Mouse (Mus musculus) layer of hippocampus, adult 11-12 months (tissue): ENCODE data around the gene Golt1b.

Source experiments
- DNase-seq: peaks from one replicate; pipeline ENCODE4 v3.0.0; 2022; ENCODE audit warnings: low spot score

Gene Golt1b

DNA sequence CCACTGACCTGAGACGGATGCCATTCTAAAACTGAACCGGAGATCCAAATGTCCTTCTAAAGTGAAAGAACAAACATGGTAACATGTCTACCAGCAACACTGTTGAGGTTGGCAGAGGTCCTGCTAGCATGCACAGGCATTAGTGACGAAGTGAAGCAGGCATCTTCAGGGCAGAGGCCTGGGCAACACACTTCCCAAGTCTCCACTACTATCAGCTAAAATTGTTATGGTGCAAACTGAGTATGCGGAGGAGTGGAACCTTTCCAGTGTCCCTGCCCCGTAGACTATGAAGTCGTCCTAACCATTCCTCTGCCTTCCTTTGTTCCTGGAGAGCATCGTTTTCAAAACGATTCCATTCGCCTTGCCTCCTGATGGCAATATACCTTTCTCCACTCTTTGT, 2.5 kb upstream of the Golt1b start:
- DNase-seq, result no peak

DNA sequence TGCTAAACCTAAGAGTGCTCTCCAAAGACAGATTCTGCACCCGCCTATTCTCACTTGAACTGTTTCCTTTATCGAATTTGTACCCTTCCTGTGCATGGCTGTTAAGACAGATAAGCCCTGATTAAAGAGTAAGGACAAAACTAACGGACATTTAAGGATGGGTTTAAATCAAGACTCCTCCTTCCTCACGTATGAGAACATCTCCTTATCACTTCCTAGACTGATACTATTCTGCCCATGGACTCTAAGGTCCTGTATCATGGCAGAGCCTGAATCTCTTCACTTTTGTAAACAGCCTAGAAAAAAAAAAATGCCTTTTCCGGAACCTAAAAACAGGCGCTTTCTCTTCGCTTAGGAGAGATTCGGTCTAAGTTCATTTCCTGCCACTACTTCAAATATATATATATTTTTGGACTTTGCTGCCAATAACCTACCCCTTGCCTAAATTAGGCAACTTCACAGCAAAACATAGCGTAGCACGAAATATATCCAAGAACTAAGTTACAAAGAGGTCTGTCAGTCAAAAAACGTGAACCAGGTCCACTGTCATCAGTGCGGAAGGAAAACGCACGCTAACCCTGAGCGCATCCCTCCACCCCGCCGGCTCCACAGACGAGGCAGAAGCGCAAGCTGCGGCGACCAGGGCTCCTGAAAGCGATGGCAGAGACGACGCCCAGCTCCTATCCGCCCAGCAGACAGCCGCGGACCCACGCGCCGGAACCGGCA, 573 bp upstream of the Golt1b start:
- DNase-seq, result no peak

DNA sequence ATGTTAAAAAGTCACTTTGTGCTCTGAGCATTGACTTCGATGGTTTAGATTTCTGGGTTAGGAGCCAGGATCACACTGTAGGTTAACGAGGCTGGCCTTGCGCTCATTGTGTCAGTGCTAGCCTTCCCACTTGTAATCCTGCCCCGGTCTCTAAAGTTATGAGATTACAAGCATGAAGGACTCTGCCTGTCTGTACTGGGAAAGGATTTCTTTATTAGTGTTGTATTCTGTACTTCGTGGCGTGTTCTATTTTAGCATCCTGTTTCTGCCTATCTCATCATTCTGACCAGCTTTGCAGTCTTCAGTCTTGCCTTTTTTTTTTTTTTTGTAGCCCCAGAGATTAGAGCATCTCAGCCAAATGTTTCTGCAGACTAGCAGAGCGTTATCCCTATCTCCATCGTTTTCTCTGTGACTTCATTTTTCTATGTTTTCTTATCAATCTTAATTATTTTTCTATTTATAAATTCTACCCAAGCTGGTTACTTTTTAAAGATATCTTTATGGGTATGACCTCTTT, 792 bp downstream of the Golt1b start:
- no peak for DNase-seq

DNA sequence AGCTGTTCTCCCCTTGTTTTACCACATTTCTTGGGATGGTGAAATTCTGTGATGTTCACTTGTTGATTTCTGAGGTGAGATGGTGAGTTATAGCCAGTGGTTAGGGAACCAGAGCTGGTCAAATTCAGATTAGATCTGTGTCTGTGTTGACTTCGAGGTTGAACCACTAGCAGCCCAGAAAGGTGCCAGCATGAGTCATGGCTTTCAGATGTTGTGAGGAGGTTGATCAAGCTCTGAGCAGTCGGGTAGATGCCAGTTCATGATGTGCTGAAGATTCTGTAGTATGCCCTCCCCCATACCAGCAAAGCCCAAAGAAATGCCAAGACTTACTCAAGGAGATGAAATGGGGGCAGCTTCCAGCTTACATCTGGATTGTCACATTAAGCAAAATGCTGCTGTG, 2.1 kb downstream of the Golt1b start:
- DNase-seq, result no peak

DNA sequence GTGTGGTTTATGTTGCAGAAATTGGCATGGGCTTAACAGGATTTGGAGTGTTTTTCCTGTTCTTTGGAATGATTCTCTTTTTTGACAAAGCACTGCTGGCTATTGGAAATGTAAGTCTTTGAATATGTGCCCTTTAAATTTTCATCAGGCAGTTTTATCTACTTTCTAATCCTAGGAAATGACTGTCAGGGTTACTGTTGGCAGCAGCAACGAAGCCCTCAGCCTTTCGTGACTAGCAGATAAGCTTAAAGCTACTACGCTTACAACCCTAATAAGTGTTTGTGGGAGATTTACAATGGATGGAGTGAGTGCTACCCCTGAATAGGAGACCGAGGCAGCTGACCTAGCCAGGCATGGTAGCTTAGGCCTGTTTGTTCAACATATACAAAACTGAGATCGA, 5.3 kb downstream of the Golt1b start:
- no peak for DNase-seq

DNA sequence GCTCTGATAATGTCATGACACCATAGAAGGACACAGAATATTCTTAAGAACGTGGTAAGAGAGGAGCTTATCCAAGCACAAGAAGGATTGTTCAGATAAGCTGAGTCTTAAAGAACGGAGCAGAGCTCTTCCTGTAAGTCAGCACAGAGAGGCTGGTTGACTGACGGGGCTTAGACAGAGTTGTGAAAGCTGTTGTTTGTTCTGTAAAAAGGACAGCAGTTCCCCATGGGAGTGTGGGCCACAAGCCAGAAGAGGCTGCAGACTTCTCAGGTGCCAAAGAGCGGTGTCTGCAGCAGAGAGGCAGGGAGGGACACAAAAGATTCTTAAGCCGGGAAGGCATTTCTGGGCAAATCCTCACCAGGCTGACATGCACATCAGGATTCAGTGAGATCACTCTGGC, 7.6 kb downstream of the Golt1b start:
- peak; percentile 43 for DNase-seq

DNA sequence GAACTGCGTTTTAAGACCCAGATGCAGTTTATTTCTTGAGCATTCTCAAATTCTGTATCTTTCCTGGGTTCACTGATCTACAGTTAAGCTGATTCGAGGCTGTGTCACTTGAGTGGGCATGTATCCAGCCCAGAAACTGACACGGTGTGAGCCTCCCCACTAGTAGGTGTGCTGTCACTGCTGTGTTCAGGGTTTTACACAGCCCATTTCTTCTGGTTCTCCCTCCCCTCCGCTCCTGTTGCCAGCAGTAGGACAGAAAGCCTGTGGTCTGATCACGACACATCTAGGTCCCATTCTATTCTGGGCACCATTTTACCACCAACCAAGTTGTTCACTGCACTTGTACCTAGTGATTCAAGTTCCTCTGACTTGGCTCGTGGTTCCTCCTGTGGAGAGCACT, 8.7 kb downstream of the Golt1b start:
- no peak for DNase-seq

DNA sequence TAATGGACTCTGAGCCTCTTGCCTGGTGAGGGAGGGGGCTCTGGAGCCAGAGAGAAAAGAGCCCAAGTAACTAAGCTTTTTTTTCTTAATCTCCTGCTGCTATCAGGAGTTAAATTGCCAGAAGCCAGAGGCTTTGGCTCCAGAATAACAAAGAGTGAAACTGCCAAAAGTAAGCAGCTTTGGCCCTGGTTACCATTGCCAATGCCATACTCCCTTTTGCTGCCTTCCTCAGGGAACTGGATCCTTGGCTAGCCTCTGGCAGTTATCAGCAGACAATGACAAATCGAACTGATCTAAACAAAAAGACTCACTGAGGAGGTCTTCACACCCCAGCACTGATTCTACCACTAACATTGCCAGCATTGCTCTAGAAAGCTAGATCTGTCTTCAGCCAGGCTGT, 24.1 kb downstream of the Golt1b start:
- DNase-seq, result no peak

DNA sequence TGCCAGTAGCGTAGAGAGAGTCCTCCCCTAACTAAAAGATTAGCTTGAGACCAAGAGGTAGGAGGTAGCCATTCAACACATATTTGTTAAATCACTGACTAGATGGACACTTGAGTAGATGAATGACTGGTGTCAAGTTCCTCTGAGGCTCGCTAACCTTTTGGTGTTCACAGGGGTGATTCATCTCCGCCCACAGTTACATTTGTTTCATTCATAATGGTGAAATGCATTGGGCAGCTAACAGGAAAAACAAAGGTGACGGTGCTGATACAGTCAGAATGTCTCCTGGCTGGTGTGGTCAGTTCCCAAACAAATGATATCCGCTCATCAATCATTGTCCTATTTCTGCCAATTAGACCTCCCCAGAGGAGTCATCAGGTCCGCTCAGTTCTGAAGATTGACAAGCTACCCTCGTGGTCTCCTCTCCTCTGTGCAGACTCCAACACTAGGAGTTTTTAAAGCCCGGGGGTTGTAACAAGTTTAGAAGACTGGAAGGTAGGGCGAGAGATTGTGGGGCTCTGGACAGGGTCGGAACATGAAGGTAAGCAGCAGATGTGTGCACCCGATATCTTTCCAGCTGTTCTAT, 26.0 kb downstream of the Golt1b start, which contains the start of gene Spx:
Gene Spx (plus strand): TSS at position 536 of the 586 bp plus-strand sequence.
- no peak for DNase-seq

DNA sequence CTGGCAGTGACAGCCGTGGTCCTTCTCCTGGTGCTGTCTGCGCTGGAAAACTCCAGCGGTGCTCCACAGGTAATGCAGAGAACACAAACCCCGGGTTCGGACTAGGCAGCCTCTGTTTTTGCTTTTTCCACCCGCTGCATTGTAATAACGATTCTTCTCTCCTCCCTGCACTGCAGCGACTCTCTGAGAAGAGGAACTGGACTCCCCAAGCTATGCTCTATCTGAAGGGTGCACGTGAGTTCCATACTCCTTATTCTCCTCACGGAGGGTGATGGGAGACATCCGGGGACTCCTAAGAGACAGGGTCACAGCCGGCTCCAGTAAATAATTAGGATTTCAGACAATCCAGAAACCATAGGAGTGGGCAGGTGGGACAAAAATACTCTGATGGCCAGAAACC, 26.8 kb downstream of the Golt1b start:
- no peak for DNase-seq

DNA sequence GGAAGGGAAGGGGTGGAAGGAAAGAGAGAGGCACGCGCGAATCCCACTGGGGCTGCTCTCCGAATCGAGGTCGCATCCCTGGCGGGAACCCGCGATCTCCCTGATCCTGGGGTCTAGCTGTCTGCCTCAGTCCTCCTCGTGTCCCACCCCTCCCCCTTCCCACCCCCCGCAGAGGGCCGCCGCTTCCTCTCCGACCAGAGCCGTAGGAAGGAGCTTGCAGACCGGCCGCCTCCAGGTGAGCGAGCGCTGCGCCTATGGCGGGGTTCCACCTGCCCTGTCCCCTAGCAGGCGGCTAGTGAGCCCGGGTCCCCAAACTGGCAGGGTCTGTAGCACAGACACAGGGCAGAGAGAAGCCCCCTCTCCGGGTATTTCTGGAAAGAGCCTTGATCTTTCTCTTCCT, 27.6 kb downstream of the Golt1b start:
- DNase-seq, result no peak

DNA sequence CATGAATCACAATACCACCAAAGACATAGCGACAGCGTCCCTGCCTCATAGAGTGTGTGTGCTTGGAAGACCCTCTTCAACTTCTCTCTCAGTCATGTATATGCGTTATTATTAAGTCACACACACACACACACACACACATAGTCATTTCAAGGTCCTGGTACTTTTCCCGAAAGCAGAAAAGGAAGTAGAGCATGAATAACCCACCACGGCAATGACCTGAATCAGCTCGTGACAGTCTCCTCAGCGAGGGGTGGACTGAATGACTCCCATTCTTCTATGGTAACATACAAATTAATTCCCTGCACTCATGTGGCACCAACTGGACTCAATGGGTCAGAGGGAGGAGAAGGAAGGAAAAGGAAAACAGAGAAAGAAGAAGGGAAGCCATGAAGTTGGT, 38.0 kb downstream of the Golt1b start:
- DNase-seq, result no peak

DNA sequence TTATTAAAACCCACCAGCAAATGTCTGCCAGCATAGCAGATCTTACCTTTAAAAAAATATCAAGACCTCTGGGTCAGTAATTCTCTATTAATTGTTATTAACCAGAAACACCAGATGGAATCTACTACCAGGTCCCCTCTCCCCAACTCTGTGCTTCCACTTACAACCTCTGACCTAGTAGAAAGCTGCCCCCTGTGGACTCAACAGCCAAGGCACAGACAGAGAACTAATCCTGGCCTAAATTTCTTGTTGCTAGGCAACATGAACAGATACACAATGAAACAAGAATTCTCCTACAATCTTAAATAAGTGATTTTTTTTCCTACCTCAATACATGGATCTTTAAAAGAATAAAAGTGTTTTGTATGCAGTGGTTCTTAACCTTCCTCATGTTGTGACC, 42.1 kb downstream of the Golt1b start:
- DNase-seq, result no peak

DNA sequence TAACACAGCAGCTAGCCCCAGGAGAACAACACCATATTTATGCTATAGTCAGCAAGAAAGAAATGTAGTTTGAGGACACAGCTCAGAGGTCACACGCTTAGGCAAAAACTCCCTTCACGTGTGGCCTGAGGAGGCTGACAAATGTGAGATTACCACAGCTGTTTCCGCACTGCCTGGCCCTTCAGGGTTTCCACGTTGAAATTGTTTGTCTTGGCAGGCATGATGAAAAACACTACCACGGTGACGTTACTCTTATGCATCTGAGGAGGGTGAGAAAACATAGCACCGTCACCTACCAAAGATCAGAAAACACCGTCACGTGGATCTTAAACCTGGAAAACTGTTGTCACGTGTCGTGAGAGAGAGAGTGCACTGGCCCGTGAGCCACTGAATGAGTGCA, 64.4 kb downstream of the Golt1b start:
- DNase-seq, result no peak

DNA sequence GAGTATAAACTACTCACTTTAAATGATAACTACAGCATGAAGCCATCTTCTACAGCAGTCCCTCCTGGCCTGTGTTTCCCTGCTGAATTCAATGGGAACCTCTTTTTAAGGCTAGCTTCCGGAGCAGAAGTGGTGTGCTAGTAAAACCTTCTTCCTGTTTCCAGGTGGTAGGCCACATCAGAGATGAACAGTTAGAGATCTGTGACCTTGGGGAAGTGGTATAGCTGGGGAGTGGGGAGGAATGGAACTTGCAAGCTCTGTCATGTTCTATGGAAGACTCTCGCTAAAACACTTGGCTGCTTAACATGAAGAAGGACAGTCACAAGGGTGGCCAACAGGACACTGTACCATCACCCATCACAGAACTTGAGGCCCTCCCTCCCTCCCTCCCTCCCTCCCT, 66.3 kb downstream of the Golt1b start:
- no peak for DNase-seq
